Mouse (Mus musculus) natural killer cell, adult 2 months (primary cell): ENCODE results near the gene Pde7b.

Experiments
- DNase-seq, 2 experiments: peaks; one replicate each; pipeline ENCODE4 v3.0.0; 2022; ENCODE audit warnings: low spot score in 2 of 2

Gene Pde7b

GRCm38 (mm10) chr10:20722651-20723520 lies 2.0 kb downstream of the Pde7b start:
- no peak for DNase-seq

GRCm38 (mm10) chr10:20719201-20719600 lies 5.7 kb downstream of the Pde7b start:
- no peak for DNase-seq

DNA sequence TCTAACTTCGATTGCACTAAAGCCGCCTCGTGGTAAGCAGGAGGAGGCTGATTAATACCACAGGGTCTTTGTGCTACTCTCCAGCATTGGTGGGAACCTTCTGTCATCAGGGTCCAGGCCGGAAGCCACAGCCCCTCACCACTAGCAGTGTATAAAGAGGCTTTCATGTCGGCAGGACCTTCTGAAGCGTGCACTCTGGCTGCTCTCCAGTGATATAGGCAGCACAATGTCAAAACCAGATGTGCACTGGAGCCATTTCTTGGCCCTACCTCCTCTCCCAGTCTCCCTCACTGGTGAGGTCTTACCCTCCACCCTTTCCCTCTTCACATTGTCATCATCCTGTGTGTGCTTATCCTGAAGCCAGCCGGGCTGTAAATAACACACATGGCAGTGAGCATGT lies 24.2 kb downstream of the Pde7b start:
- DNase-seq: no peak

GRCm38 (mm10) chr10:20699874-20700273 lies 25.0 kb downstream of the Pde7b start:
- no peak for DNase-seq

DNA sequence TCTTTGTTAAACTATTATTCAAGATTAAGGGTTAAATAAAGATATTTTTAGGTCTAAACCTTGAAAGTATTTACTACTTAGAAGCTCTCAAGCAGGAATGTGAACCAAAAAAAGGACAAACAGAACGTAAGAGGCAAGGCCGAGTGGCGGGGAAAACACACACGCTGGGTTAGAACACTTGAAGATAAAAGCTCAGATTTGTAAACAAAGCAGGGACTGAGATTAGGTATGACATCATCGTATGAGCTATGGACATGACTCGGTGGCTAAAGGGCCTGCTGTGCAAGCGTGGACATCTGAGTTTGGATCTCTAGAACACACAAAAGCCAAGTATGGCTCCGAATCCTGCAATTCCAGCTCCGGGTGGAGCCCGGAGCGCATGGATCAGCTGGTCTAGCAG lies 29.2 kb downstream of the Pde7b start:
- no peak for DNase-seq

GRCm38 (mm10) chr10:20690002-20690401 lies 34.9 kb downstream of the Pde7b start:
- no peak for DNase-seq

DNA sequence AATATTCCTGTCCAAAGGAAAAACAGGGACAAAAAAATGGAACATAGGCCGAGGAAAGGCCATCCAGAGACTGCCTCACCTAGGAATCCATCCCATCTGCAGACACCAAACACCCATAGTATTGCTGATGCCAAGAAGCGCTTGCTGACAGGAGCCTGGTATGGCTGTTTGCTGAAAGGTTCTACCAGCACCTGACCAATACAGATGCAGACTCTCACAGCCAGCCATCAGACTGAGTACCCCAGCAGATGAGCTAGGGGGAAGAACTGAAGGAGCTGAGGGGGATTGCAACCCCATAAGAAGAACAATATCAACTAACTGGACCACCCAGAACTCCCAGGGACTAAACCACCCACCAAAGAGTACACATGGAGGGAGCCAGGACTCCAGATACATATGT lies 40.7 kb downstream of the Pde7b start:
- DNase-seq: no peak

GRCm38 (mm10) chr10:20680986-20681385 lies 43.9 kb downstream of the Pde7b start:
- DNase-seq: no peak

DNA sequence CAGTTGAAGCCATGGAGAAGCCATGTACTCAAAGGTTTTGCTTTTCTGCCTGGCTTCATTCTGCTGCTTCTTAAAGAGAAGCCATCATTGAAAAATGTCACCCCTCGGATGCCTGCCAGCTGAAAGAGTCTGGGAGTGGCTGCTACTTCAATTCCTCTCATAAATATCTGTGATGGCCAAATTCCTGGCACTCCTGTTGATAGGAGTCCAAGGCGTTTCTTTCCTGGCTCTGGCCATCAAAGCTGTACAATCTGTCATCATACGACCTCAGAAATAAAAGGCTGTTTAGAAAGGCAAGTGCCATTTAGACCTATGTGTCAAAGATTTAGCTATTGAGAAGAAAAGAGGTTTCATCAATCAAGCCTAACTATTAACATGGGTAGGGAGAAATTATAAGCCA lies 49.6 kb downstream of the Pde7b start:
- no peak for DNase-seq

DNA sequence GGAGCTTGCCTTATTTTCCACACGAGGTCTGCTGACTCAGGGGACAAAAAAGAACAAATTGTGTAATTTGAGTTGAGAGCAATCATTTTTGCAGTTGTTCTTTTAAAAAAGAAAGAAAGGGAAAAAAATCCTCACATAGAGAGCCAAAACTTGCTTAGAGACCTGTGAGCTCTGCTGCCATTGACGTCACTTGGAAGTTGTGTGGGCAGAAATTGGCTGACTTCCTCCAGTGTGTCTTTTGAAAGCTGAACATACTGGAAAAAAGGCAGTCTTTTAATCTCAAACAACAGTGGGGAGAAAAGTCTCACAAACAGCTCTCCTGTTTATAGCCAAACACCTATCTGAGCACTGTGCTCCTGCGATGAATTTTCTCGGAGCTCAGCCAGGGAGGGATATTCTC lies 51.1 kb downstream of the Pde7b start:
- DNase-seq: no peak

- DNase-seq: no peak
These were observed 52.3 kb downstream of the Pde7b start for GRCm38 (mm10) chr10:20672591-20672990.

DNA sequence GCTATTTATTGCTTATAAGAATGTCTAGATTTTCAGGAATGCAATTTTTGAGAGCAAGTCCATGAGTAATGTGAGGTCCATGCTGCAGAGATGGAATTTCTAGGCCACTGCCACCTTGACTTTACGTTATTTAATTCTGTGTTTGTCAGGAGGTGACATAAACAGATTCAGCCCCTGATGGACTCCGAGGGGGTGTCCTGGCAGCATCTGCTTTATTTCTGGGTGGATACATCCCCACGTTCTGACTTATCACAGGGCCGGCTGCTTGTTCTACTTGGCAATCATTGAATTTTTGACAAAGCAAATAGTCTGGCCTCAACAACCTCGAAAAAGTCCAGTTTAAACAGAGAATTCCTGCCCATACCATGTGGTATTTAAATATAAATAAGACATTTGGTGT lies 53.3 kb downstream of the Pde7b start:
- DNase-seq: no peak

GRCm38 (mm10) chr10:20670541-20670940 lies 54.3 kb downstream of the Pde7b start:
- DNase-seq: no peak

- DNase-seq: no peak
These were observed 55.4 kb downstream of the Pde7b start for GRCm38 (mm10) chr10:20669467-20669866.

DNA sequence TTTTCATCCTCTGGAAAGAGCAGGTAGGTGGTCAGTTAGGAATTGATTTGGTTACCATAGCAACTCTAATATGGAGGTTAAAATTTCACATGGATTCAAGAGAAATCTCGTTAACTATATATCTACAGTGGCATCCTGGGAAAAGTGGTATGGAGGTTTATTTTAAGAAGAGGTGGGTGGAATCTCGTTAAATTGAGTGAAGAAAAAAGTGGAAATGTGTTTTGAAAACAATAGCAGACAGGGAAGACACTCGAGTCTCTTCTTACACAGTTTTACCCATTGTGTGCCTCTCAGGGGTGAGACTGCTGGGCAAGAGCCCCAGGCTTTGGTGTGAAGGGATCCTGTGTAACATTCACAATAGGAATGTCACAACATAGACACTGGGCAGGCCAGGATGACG lies 56.3 kb downstream of the Pde7b start:
- no peak for DNase-seq

- DNase-seq: no peak
These were observed 58.2 kb downstream of the Pde7b start for GRCm38 (mm10) chr10:20666655-20667054.

DNA sequence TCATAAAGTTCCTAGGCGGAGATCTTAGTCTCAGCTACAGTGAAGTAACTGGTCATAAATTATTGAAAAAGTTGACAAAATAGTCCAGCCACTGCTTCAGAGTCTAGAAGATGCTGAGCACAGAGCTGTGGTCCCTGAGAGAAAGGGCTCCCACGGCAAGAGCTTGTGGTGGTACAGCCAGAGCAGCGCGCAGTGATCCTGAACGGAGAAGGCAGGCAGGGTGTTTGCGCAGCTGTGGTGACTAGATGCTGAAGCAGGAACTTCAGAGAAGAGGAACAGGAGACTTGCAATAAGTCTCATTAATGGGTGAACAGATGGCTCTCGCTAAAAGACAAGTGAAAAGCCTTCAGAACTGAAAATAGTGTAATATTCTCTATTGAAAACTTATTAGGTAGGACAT lies 61.9 kb downstream of the Pde7b start:
- DNase-seq: peak in 1 of 2 experiments; percentile 6

DNA sequence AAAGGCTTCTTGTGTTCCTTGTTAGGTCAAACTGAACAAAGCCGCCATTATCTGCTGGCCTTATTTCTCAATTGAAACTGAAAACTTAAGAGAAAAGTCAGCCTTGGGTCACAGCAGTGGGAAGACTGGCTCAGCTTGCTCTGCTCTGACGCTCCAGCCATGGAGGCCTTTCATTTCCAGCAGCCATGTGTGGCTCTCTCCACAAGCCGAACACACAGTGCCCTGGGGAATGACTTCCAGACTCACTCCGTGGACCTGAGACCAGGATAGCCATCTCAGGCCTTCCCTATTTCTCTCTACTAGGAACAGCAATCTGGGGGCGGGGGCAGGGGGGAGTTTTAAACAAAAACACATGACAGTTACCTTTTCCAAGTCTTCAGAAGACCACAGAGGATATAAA lies 63.2 kb downstream of the Pde7b start:
- no peak for DNase-seq

DNA sequence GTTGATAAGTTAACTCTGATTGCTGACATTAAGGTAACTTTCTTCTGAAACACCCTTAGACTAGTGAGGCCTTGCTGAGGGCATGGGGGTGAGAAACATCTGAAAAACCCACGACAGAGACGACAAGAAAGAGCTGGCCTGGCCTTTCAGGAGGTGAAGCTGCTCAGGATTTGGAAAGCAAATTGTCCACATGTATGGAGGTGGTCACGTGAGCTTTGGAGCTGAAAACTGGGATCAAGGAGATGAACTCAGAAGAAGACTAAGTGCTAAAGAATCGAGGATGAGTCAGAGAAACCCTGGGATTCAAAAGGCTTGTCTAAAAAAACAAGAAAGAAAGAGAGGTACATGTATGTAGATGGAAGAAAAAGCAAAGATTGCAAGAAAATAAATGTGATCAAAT lies 65.2 kb downstream of the Pde7b start:
- DNase-seq: no peak

DNA sequence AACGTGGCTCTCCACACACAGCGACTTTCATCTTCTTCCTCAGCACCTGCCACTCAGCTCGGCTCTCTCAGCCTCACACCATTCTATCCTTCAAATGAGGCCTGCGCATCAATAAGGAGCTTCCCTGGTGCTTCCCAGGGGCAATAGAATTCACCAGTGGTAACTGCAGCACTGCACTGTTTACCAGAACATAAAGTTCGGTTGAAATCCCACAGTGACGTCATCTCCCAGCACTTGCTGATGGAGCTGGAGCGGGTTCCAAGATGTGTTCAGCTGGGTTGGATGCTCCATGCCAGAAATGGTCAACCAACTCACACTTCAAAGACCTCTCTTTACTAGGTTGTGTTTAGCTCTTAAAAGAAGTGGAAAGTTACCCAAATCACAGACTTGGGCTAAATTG lies 65.6 kb downstream of the Pde7b start:
- DNase-seq: no peak

DNA sequence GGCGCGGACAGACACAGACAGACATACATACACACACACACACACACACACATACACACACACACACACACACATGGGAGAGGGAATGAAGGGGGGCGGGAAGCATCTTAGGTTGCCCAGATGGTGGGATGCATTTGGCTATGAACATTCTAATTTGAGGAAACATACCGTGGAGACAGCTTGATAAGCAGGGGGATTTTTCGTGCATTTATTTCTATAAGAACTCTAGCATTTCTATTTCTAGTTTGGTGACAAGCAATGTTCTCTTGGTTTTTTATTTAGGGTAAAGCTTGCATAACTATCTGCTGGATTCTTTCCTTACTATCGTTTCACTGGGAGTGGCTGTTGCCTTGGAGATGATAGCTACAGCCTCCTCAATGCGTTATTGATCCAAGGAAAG lies 66.2 kb downstream of the Pde7b start:
- no peak for DNase-seq

DNA sequence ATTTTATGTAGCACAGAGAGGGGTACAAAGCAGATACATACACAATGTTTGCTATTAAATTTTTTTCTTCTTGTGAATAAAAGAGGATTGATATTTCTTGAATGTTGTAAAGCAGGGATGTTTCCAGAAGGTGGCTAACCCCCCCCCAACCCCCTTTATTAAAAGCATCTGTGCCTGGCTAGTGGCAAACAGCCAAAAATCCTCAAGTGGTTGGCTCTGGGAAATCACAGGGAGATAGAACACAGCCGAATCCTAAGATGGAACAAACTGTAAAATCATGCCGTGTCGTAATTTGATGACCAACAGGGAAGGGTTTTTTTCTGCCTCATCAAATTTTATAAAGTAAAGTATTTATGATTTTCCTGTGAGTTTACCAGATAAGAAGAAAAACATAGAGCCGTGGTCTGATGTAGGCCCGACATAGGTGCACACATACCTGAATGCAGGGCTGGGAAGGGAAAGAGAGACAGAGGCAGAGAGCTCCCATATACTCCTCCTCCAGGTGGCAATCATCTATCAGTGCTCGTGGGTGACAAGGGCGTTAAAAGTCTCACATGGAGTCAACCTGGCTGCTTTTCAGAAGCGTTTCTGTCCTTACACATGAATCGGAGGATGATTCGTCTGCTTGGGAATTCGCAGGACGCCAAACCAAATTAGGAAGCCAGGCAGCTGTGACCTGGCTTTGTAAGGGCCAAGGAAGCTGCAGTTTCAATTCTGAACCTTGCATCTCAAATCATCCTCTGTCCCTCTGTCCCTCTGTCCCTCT lies 67.4 kb downstream of the Pde7b start:
- no peak for DNase-seq

- no peak for DNase-seq
These were observed 70.3 kb downstream of the Pde7b start for GRCm38 (mm10) chr10:20654590-20654989.
